Mouse (Mus musculus): ENCODE measurements around the gene Rnf151. TPM values are rescaled to one million over a fixed set of nuclear protein-coding genes. Genes with fewer than 3 reads are reported as not detected.

The Rnf151 gene
- polyA plus RNA-seq, 1 experiment from 2014 or later = not detected

DNA sequence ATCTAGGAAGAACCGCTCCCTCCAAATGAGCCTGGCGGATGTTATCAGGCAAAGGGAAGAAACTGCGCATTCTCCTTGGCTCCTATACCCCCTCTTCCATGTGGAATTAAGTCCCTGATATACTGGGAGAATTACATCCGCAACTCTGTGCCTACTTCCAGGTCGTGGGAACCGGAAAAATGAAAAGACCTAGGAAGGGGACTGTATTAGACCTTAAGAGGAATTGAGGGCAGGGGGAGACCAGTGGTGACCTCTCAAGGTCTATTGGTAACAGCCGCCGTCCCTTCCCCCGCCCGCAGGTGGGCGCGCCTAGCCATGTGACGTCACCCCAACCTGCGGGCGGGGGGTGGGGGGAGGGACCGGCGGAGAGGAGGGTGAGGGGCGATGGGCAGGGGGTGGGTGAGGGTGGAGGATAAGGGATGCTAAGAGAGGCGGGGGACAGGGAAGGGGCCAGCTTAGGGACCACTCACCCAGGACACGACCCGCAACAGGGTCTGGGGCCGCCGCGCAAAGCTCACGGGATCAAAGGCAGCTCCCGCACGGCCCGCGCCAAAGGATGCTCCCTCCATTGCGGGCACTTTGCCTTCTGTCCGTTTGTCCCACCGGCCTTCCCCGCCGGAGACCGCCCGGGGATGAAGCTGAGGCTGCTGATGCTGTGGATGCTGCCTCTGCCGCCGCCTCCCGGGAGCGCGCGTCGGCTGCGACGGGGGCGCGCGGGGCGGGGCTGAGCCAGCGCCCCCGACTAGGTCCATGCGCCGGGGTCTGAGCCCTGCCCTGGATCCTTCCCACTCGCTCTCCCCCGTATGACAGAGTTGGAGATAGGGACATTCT is 28.4 kb downstream of the Rnf151 start, which contains the start of gene Syngr3:
Syngr3 (minus strand) TSS at position 705 of the 831 bp plus-strand sequence.
- Histone ChIP-seq H3K4me3 (ENCODE audit: low read depth, low read length) (peak within 1 kb of the TSS; percentile 34), H3K9me3 (ENCODE audit: low read length) (no peaks in the 10 kb centered on the region), H3K27me3 (ENCODE audit: insufficient read depth, low read length) (peaks cover 41% of the 10 kb centered on the region), H3K4me1 (ENCODE audit: insufficient read depth) (peaks cover 18% of the 10 kb centered on the region), H3K36me3 (replicated peaks; ENCODE audit: insufficient read depth, low read length) (peaks cover 15% of the 10 kb centered on the region; the same call in 1 of the 2 replicates), H3K27ac (ENCODE audit: low read depth) (no peak within 1 kb of the TSS), H3K9ac (replicated peaks) (no peak within 1 kb of the TSS), H3K4me2 (ENCODE audit: low read depth, low read length) (peak within 1 kb of the TSS; percentile 57)
- no peak for ATAC-seq
- TF ChIP-seq EP300 (IDR thresholded peaks at IDR 0.05; ENCODE audit: low read depth) = no peak
- no peak for TF ChIP-seq CTCF (IDR thresholded peaks at IDR 0.05; ENCODE audit: low read depth)
- WGBS (ENCODE audit: insufficient replicate concordance) = 1% methylated on average over 47 of the region's 55 CpGs
- DNase-seq = no peak

DNA sequence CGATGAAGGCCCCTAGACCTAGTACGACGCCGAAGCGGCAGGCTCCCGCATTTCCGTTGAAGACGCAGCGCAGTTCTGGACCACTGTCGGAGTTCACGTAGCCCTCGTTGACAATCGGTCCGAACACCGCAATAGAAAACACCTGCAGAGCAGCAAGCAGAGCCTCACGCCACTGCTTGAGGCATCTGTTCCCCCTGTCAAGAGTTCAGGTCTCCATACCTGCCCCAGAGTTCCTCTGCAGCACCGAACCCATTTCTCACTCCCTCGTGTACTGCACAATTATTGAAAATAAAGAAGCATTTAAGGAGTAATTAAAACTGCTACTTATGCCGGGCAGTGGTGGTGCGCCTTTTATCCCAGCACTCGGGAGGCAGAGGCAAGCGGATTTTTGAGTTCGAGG is 30.3 kb downstream of the Rnf151 start:
- H3K27ac ChIP-seq (ENCODE audit: low read depth) = no peak overlapping the region
- peak overlapping the region; percentile 43 for H3K4me3 ChIP-seq (ENCODE audit: low read depth, low read length)
- ATAC-seq = no peak
- no peak for TF ChIP-seq EP300 (IDR thresholded peaks at IDR 0.05; ENCODE audit: low read depth)
- H3K4me2 ChIP-seq (ENCODE audit: low read depth, low read length) = peak overlapping the region; percentile 75
- DNase-seq = no peak
- H3K27me3 ChIP-seq (ENCODE audit: insufficient read depth, low read length) = peaks cover 41% of the 10 kb centered on the region
- H3K9ac ChIP-seq (replicated peaks) = 0 out of 2 replicates have a peak overlapping the region, but pooled peaks have one; percentile 9
- peaks cover 18% of the 10 kb centered on the region for H3K4me1 ChIP-seq (ENCODE audit: insufficient read depth)
- no peaks in the 10 kb centered on the region for H3K9me3 ChIP-seq (ENCODE audit: low read length)
- H3K36me3 ChIP-seq (replicated peaks; ENCODE audit: insufficient read depth, low read length) = 0 out of 2 replicates have a peak, but pooled peaks cover 3% of the 10 kb centered on the region
- WGBS (ENCODE audit: insufficient replicate concordance) = 19% methylated on average over 23 of the region's 23 CpGs

DNA sequence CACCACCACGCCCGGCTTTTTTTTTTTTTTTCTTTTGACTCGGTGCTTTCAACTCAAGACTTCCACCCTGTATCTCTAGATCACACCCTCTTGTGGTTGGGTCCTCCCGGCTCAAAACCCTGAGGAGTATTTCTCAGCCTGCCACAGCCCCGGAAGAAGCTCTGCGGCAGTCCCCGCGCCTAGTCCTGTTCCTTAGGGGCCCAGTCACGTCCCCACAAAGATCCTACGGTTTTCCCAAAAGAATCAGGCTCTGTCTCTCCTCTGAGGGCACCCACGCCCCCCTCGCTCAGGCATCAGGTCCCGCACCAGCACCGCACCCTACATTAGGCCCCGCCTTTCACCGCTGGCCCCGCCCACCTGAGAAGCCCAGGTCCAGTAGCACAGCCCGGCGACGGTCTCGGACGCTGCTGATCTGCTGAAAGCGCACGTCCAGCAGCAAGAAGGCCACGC is 30.7 kb downstream of the Rnf151 start:
- Histone ChIP-seq H3K27me3 (ENCODE audit: insufficient read depth, low read length) (peaks cover 41% of the 10 kb centered on the region), H3K27ac (ENCODE audit: low read depth) (no peak overlapping the region), H3K36me3 (replicated peaks; ENCODE audit: insufficient read depth, low read length) (no peaks in the 10 kb centered on the region), H3K4me3 (ENCODE audit: low read depth, low read length) (peak overlapping the region; percentile 43), H3K9ac (replicated peaks) (0 out of 2 replicates have a peak overlapping the region, but pooled peaks have one; percentile 9), H3K9me3 (ENCODE audit: low read length) (no peaks in the 10 kb centered on the region), H3K4me1 (ENCODE audit: insufficient read depth) (peaks cover 18% of the 10 kb centered on the region), H3K4me2 (ENCODE audit: low read depth, low read length) (peak overlapping the region; percentile 75)
- DNase-seq (peak; percentile 79), ATAC-seq (peak; percentile 64)
- 3% methylated on average over 24 of the region's 25 CpGs for WGBS (ENCODE audit: insufficient replicate concordance)
- no peak for TF ChIP-seq EP300 (IDR thresholded peaks at IDR 0.05; ENCODE audit: low read depth)
- TF ChIP-seq CTCF (IDR thresholded peaks at IDR 0.05; ENCODE audit: low read depth) = no peak

DNA sequence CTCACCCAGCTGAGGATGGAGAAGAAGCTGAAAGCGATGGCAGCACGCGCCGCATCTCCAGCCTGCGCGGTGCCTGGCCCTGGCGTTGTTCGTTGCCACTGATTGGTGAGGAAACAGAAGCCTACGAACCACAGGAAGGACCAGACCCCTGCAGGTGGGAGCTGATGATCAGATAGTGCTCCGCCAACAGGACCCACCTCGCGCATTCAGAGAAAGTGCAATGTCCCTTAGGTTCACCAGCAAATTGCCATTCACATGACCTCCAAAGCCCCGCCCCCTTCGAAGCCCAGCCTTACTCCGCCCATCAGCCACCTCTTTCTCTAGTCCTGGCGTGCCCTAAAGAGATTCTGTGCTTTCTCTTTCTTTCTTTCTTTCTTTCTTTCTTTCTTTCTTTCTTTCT is 31.3 kb downstream of the Rnf151 start:
- ATAC-seq = peak; percentile 72
- Histone ChIP-seq H3K4me2 (ENCODE audit: low read depth, low read length) (peak overlapping the region; percentile 58), H3K9ac (replicated peaks) (no peak overlapping the region), H3K27me3 (ENCODE audit: insufficient read depth, low read length) (peaks cover 41% of the 10 kb centered on the region), H3K9me3 (ENCODE audit: low read length) (no peaks in the 10 kb centered on the region), H3K4me1 (ENCODE audit: insufficient read depth) (peaks cover 18% of the 10 kb centered on the region), H3K4me3 (ENCODE audit: low read depth, low read length) (0 out of 2 replicates have a peak overlapping the region, but pooled peaks have one; percentile 17), H3K36me3 (replicated peaks; ENCODE audit: insufficient read depth, low read length) (no peaks in the 10 kb centered on the region; the same call in 1 of the 2 replicates), H3K27ac (ENCODE audit: low read depth) (no peak overlapping the region)
- DNase-seq = peak; percentile 81
- TF ChIP-seq CTCF (IDR thresholded peaks at IDR 0.05; ENCODE audit: low read depth) = no peak
- TF ChIP-seq EP300 (IDR thresholded peaks at IDR 0.05; ENCODE audit: low read depth) = no peak
- WGBS (ENCODE audit: insufficient replicate concordance) = 31% methylated on average over 16 of the region's 16 CpGs

DNA sequence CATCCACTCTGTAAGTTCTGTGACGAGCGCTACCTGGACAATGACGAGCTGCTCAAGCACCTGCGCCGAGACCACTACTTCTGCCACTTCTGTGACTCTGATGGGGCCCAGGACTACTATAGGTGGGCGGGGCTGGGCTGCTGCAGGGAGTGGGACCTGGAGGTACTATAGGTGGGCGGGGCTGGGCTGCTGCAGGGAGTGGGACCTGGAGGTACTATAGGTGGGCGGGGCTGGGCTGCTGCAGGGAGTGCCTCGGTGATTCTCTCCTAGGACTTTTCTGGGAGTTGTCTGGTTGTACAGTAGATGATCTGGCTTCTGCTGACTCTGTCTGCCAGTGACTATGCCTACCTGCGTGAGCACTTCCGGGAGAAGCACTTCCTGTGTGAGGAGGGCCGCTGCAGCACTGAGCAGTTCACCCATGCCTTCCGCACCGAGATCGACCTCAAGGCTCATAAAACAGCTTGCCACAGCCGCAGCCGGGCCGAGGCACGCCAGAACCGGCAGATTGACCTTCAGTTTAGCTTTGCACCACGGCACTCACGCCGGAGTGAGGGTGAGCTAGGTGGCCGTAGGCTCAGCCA is 40.3 kb downstream of the Rnf151 start:
- no peaks in the 10 kb centered on the region for H3K27me3 ChIP-seq (ENCODE audit: insufficient read depth, low read length)
- H3K4me3 ChIP-seq (ENCODE audit: low read depth, low read length) = no peak overlapping the region
- H3K36me3 ChIP-seq (replicated peaks; ENCODE audit: insufficient read depth, low read length) = peaks cover 49% of the 10 kb centered on the region
- peaks cover 9% of the 10 kb centered on the region for H3K4me1 ChIP-seq (ENCODE audit: insufficient read depth)
- H3K9ac ChIP-seq (replicated peaks) = no peak overlapping the region
- H3K27ac ChIP-seq (ENCODE audit: low read depth) = no peak overlapping the region
- 89% methylated on average over 24 of the region's 24 CpGs for WGBS (ENCODE audit: insufficient replicate concordance)
- DNase-seq (no peak), ATAC-seq (no peak)
- TF ChIP-seq CTCF (IDR thresholded peaks at IDR 0.05; ENCODE audit: low read depth) (no peak), EP300 (IDR thresholded peaks at IDR 0.05; ENCODE audit: low read depth) (no peak)
- H3K9me3 ChIP-seq (ENCODE audit: low read length) = no peaks in the 10 kb centered on the region
- no peak overlapping the region for H3K4me2 ChIP-seq (ENCODE audit: low read depth, low read length)

DNA sequence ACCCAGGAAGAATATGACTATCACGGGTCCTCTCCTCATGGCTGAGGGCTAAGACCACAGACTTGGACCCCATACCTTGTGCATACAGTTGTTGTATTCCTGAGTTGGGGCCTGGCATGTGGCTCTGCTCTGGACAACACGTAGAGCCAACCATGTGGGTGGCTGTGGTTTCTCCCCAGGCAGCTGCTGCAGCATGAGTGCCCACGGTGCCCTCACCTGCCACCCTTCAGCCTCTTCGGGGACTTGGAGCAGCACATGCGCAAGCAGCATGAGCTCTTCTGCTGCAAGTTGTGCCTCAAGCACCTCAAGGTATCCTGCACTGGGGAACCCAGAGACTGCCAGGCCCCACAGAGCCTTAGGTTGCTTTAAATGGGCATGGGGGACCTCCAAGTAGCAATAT is 41.0 kb downstream of the Rnf151 start:
- Histone ChIP-seq H3K9me3 (ENCODE audit: low read length) (no peaks in the 10 kb centered on the region), H3K27me3 (ENCODE audit: insufficient read depth, low read length) (no peaks in the 10 kb centered on the region), H3K36me3 (replicated peaks; ENCODE audit: insufficient read depth, low read length) (peaks cover 49% of the 10 kb centered on the region), H3K4me1 (ENCODE audit: insufficient read depth) (peaks cover 16% of the 10 kb centered on the region), H3K27ac (ENCODE audit: low read depth) (no peak overlapping the region), H3K4me3 (ENCODE audit: low read depth, low read length) (no peak overlapping the region), H3K9ac (replicated peaks) (no peak overlapping the region), H3K4me2 (ENCODE audit: low read depth, low read length) (no peak overlapping the region)
- ATAC-seq = no peak
- no peak for DNase-seq
- TF ChIP-seq CTCF (IDR thresholded peaks at IDR 0.05; ENCODE audit: low read depth) = no peak
- TF ChIP-seq EP300 (IDR thresholded peaks at IDR 0.05; ENCODE audit: low read depth) = no peak
- WGBS (ENCODE audit: insufficient replicate concordance) = 88% methylated on average over 5 of the region's 5 CpGs

Measured in liver, postnatal 0 days (tissue).